Mouse (Mus musculus): ENCODE data around the gene Strn3.
"Not testable (repeated sequence)": the region's sequence is repeated elsewhere in the genome, so short reads cannot be mapped to it uniquely, and the experiment has no call there.

Strn3 gene

GRCm38 (mm10) chr12:51692870-51693269, 1.2 kb upstream of the Strn3 start:
- not testable (repeated sequence) for DNase-seq

GRCm38 (mm10) chr12:51690893-51691844, 528 bp downstream of the Strn3 start, which contains the start of gene Ap4s1:
TSS of gene Ap4s1 (plus strand) at chr12:51691033.
- DNase-seq = peak; percentile 74 to 84

- DNase-seq = no peak
These were observed 3.2 kb downstream of the Strn3 start for GRCm38 (mm10) chr12:51688546-51688945.

GRCm38 (mm10) chr12:51678844-51679243, 12.9 kb downstream of the Strn3 start:
- DNase-seq = peak; percentile 36 to 49

- DNase-seq = no peak
These were observed 15.3 kb downstream of the Strn3 start for GRCm38 (mm10) chr12:51676442-51676841.

GRCm38 (mm10) chr12:51673270-51673669, 18.4 kb downstream of the Strn3 start:
- DNase-seq = no peak

- no peak for DNase-seq
These were observed 20.3 kb downstream of the Strn3 start for GRCm38 (mm10) chr12:51671231-51671891.

- DNase-seq = no peak
These were observed 24.8 kb downstream of the Strn3 start for GRCm38 (mm10) chr12:51666708-51667430.

GRCm38 (mm10) chr12:51663908-51664307, 27.8 kb downstream of the Strn3 start:
- DNase-seq = no peak

GRCm38 (mm10) chr12:51663011-51663410, 28.7 kb downstream of the Strn3 start:
- DNase-seq = no peak

GRCm38 (mm10) chr12:51655944-51656465, 35.7 kb downstream of the Strn3 start:
- DNase-seq = no peak

GRCm38 (mm10) chr12:51649401-51649800, 42.3 kb downstream of the Strn3 start:
- not testable (repeated sequence) for DNase-seq

- DNase-seq = no peak
These were observed 49.8 kb downstream of the Strn3 start for GRCm38 (mm10) chr12:51641871-51642270.

GRCm38 (mm10) chr12:51636689-51637470, 54.8 kb downstream of the Strn3 start:
- no peak for DNase-seq

GRCm38 (mm10) chr12:51636260-51636659, 55.4 kb downstream of the Strn3 start:
- DNase-seq = no peak

- DNase-seq = no peak
These were observed 58.2 kb downstream of the Strn3 start for GRCm38 (mm10) chr12:51633481-51633880.

GRCm38 (mm10) chr12:51623366-51623694, 68.4 kb downstream of the Strn3 start:
- DNase-seq = no peak

GRCm38 (mm10) chr12:51622670-51623365, 68.9 kb downstream of the Strn3 start:
- DNase-seq = no peak

- no peak for DNase-seq
These were observed 70.5 kb downstream of the Strn3 start for GRCm38 (mm10) chr12:51621161-51621560.

- no peak for DNase-seq
These were observed 71.1 kb downstream of the Strn3 start for GRCm38 (mm10) chr12:51620572-51620971.

GRCm38 (mm10) chr12:51612361-51612760, 79.3 kb downstream of the Strn3 start:
- DNase-seq = no peak

- DNase-seq = peak in 1 of 2 experiments; percentile 23
These were observed 85.6 kb downstream of the Strn3 start for GRCm38 (mm10) chr12:51606138-51606537.

Measured in cerebellum, adult 18-20 months (tissue).